Mouse (Mus musculus): ENCODE measurements around the gene Lrrc28. TPM values are rescaled to one million over a fixed set of nuclear protein-coding genes. Genes with fewer than 3 reads are reported as not detected.

Lrrc28 gene
- 30.6 and 35.3 TPM in 2 replicates for polyA plus RNA-seq (2015; fragmentation: Nextera tagmentation; extraction: Ambion mirVana)

- ATAC-seq (ENCODE audit: low read depth), result peak; percentile 99
- no peaks in the 10 kb centered on the region for H3K27me3 ChIP-seq
- peak within 1 kb of the TSS; percentile 91 for H3K9ac ChIP-seq
- no peaks in the 10 kb centered on the region for H3K9me3 ChIP-seq
- H3K4me2 ChIP-seq, result peak within 1 kb of the TSS; percentile 85
- H3K4me3 ChIP-seq, result peak within 1 kb of the TSS; percentile 67
- H3K4me1 ChIP-seq (replicated peaks), result peaks cover 45% of the 10 kb centered on the region
- WGBS, result under 1% methylated on average over 54 of the region's 55 CpGs
- peak within 1 kb of the TSS; percentile 93 for H3K27ac ChIP-seq (replicated peaks)
- H3K36me3 ChIP-seq, result peaks cover 8% of the 10 kb centered on the region; the same call in 1 of the 2 replicates
These were observed at the start of gene Lrrc28 for GRCm38 (mm10) chr7:67644833-67645680. TSS of gene Lrrc28 (minus strand) at chr7:67645268.

GRCm38 (mm10) chr7:67692791-67693538, 47.9 kb upstream of the Lrrc28 start:
- no peak for ATAC-seq (ENCODE audit: low read depth)
- no peaks in the 10 kb centered on the region for H3K27me3 ChIP-seq
- no peaks in the 10 kb centered on the region for H3K9me3 ChIP-seq
- H3K4me3 ChIP-seq, result no peak overlapping the region
- H3K4me1 ChIP-seq (replicated peaks), result no peaks in the 10 kb centered on the region
- no peak overlapping the region for H3K27ac ChIP-seq (replicated peaks)
- no peak overlapping the region for H3K9ac ChIP-seq
- 91% methylated on average over 23 of the region's 23 CpGs for WGBS
- H3K36me3 ChIP-seq, result no peaks in the 10 kb centered on the region
- H3K4me2 ChIP-seq, result no peak overlapping the region

- Histone ChIP-seq H3K9me3 (no peaks in the 10 kb centered on the region), H3K4me1 (replicated peaks) (no peaks in the 10 kb centered on the region), H3K27me3 (no peaks in the 10 kb centered on the region), H3K27ac (replicated peaks) (no peak overlapping the region), H3K9ac (no peak overlapping the region), H3K4me2 (no peak overlapping the region), H3K4me3 (no peak overlapping the region), H3K36me3 (no peaks in the 10 kb centered on the region)
- 81% methylated on average over 3 of the region's 3 CpGs for WGBS
- ATAC-seq (ENCODE audit: low read depth), result no peak
These were observed 47.1 kb upstream of the Lrrc28 start for GRCm38 (mm10) chr7:67692141-67692540.

GRCm38 (mm10) chr7:67691036-67691435, 46.0 kb upstream of the Lrrc28 start:
- H3K9ac ChIP-seq, result no peak overlapping the region
- no peaks in the 10 kb centered on the region for H3K4me1 ChIP-seq (replicated peaks)
- no peaks in the 10 kb centered on the region for H3K27me3 ChIP-seq
- 84% methylated on average over 6 of the region's 6 CpGs for WGBS
- H3K36me3 ChIP-seq, result no peaks in the 10 kb centered on the region
- H3K27ac ChIP-seq (replicated peaks), result no peak overlapping the region
- no peak overlapping the region for H3K4me3 ChIP-seq
- H3K9me3 ChIP-seq, result no peaks in the 10 kb centered on the region
- ATAC-seq (ENCODE audit: low read depth), result no peak
- H3K4me2 ChIP-seq, result no peak overlapping the region

- ATAC-seq (ENCODE audit: low read depth), result no peak
- no peaks in the 10 kb centered on the region for H3K9me3 ChIP-seq
- 85% methylated on average over 7 of the region's 7 CpGs for WGBS
These were observed 44.7 kb upstream of the Lrrc28 start for GRCm38 (mm10) chr7:67689793-67690192.

GRCm38 (mm10) chr7:67688281-67688680, 43.2 kb upstream of the Lrrc28 start:
- Histone ChIP-seq H3K9ac (no peak overlapping the region), H3K9me3 (no peaks in the 10 kb centered on the region), H3K4me3 (no peak overlapping the region), H3K27ac (replicated peaks) (no peak overlapping the region), H3K4me1 (replicated peaks) (no peaks in the 10 kb centered on the region), H3K4me2 (no peak overlapping the region), H3K27me3 (no peaks in the 10 kb centered on the region), H3K36me3 (peaks cover 9% of the 10 kb centered on the region; the same call in 1 of the 2 replicates)
- 50% methylated on average over 3 of the region's 3 CpGs for WGBS
- no peak for ATAC-seq (ENCODE audit: low read depth)

More at GRCm38 (mm10) chr7:67689793-67690192, 44.7 kb upstream of the Lrrc28 start:
- peaks cover 5% of the 10 kb centered on the region; the same call in 1 of the 2 replicates for H3K36me3 ChIP-seq
- H3K27me3 ChIP-seq, result no peaks in the 10 kb centered on the region
- H3K27ac ChIP-seq (replicated peaks), result no peak overlapping the region
- H3K4me1 ChIP-seq (replicated peaks), result no peaks in the 10 kb centered on the region
- H3K4me2 ChIP-seq, result no peak overlapping the region
- no peak overlapping the region for H3K9ac ChIP-seq
- H3K4me3 ChIP-seq, result no peak overlapping the region

GRCm38 (mm10) chr7:67686545-67686944, 41.5 kb upstream of the Lrrc28 start:
- Histone ChIP-seq H3K36me3 (peaks cover 9% of the 10 kb centered on the region; the same call in 1 of the 2 replicates), H3K4me2 (no peak overlapping the region), H3K4me1 (replicated peaks) (no peaks in the 10 kb centered on the region), H3K4me3 (no peak overlapping the region), H3K27me3 (no peaks in the 10 kb centered on the region), H3K27ac (replicated peaks) (no peak overlapping the region), H3K9ac (no peak overlapping the region), H3K9me3 (no peaks in the 10 kb centered on the region)
- no peak for ATAC-seq (ENCODE audit: low read depth)
- WGBS, result 98% methylated on average over 3 of the region's 3 CpGs

GRCm38 (mm10) chr7:67683006-67683405, 37.9 kb upstream of the Lrrc28 start:
- WGBS, result 87% methylated on average over 16 of the region's 16 CpGs
- H3K27me3 ChIP-seq, result no peaks in the 10 kb centered on the region
- H3K27ac ChIP-seq (replicated peaks), result no peak overlapping the region
- no peak for ATAC-seq (ENCODE audit: low read depth)
- H3K9ac ChIP-seq, result no peak overlapping the region
- no peaks in the 10 kb centered on the region for H3K4me1 ChIP-seq (replicated peaks)
- H3K9me3 ChIP-seq, result no peaks in the 10 kb centered on the region
- no peak overlapping the region for H3K4me3 ChIP-seq
- H3K4me2 ChIP-seq, result no peak overlapping the region
- H3K36me3 ChIP-seq, result peaks cover 9% of the 10 kb centered on the region; the same call in 1 of the 2 replicates

- Histone ChIP-seq H3K4me2 (no peak overlapping the region), H3K4me1 (replicated peaks) (no peaks in the 10 kb centered on the region), H3K27me3 (no peaks in the 10 kb centered on the region), H3K4me3 (no peak overlapping the region), H3K36me3 (peaks cover 9% of the 10 kb centered on the region; the same call in 1 of the 2 replicates), H3K27ac (replicated peaks) (no peak overlapping the region), H3K9ac (no peak overlapping the region), H3K9me3 (no peaks in the 10 kb centered on the region)
- WGBS, result 75% methylated on average over 9 of the region's 9 CpGs
- no peak for ATAC-seq (ENCODE audit: low read depth)
These were observed 36.0 kb upstream of the Lrrc28 start for GRCm38 (mm10) chr7:67681078-67681477.

GRCm38 (mm10) chr7:67678878-67679499, 33.9 kb upstream of the Lrrc28 start:
- ATAC-seq (ENCODE audit: low read depth), result no peak

GRCm38 (mm10) chr7:67673656-67674055, 28.6 kb upstream of the Lrrc28 start:
- Histone ChIP-seq H3K27ac (replicated peaks) (no peak overlapping the region), H3K27me3 (no peaks in the 10 kb centered on the region), H3K36me3 (peaks cover 13% of the 10 kb centered on the region; the same call in 1 of the 2 replicates), H3K9ac (no peak overlapping the region), H3K9me3 (no peaks in the 10 kb centered on the region), H3K4me3 (no peak overlapping the region), H3K4me2 (no peak overlapping the region), H3K4me1 (replicated peaks) (no peaks in the 10 kb centered on the region)
- ATAC-seq (ENCODE audit: low read depth), result no peak
- WGBS, result 90% methylated on average over 5 of the region's 5 CpGs

More at GRCm38 (mm10) chr7:67678878-67679499, 33.9 kb upstream of the Lrrc28 start:
- Histone ChIP-seq H3K9me3 (no peaks in the 10 kb centered on the region), H3K9ac (no peak overlapping the region), H3K4me3 (no peak overlapping the region), H3K36me3 (no peaks in the 10 kb centered on the region; the same call in 1 of the 2 replicates), H3K27ac (replicated peaks) (no peak overlapping the region), H3K4me1 (replicated peaks) (no peaks in the 10 kb centered on the region), H3K4me2 (no peak overlapping the region), H3K27me3 (no peaks in the 10 kb centered on the region)
- WGBS, result 95% methylated on average over 16 of the region's 16 CpGs

Measured in neural tube, embryonic 13.5 days (tissue).